Mouse (Mus musculus): Measurements from ENCODE around the gene Alcam.

Gene Alcam

DNA sequence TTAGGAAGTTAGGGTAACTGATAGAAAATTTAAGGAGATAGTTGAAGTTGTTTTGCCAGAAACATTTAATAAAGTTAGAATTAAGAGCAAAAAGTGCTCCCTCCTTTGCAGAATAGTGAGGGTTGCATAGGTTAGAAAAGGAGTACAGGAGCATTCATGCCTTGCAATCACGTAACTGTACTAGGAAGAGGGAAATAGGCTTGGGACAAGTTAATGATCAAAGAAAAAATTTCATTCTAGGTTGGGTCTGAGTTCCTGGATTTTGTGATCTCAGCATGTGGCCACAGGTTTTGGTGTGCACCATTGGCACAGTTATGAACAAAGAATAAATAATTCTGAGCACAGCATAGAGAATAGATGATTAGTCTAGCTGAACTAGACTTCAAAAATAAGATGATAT is 192.1 kb downstream of the Alcam start:
- no peak for DNase-seq (ENCODE audit: low read depth, low spot score)

GRCm38 (mm10) chr16:52250935-52251334 is 202.9 kb downstream of the Alcam start:
- DNase-seq (ENCODE audit: low read depth, low spot score), result no peak

- no peak for DNase-seq (ENCODE audit: low read depth, low spot score)
Measured at GRCm38 (mm10) chr16:52250196-52250595, 203.7 kb downstream of the Alcam start.

GRCm38 (mm10) chr16:52243421-52243973 is 210.4 kb downstream of the Alcam start:
- no peak for DNase-seq (ENCODE audit: low read depth, low spot score)

GRCm38 (mm10) chr16:52242144-52242543 is 211.7 kb downstream of the Alcam start:
- DNase-seq (ENCODE audit: low read depth, low spot score), result no peak

GRCm38 (mm10) chr16:52229930-52230329 is 223.9 kb downstream of the Alcam start:
- no peak for DNase-seq (ENCODE audit: low read depth, low spot score)

GRCm38 (mm10) chr16:52229446-52229845 is 224.4 kb downstream of the Alcam start:
- no peak for DNase-seq (ENCODE audit: low read depth, low spot score)

DNA sequence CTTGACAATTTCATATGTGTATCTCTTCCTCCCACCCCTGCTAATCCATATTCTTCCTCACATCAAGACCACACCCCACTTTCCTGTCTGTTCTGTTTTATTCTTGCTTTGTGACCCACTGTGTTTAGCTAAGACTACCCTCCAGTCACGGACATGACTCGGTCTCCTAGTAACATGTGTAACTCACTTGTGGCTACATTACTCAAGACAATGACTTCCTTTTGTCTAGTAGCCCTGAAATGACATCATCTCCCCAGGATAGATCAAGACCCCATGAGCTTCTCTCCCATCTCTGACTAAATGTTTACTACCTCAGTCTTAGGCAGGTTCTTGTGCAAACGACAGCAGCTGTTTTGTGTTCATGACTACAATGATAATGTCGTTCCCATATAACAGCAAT is 231.0 kb downstream of the Alcam start:
- DNase-seq (ENCODE audit: low read depth, low spot score), result no peak

- DNase-seq (ENCODE audit: low read depth, low spot score), result no peak
Measured at GRCm38 (mm10) chr16:52219069-52219468, 234.8 kb downstream of the Alcam start.

DNA sequence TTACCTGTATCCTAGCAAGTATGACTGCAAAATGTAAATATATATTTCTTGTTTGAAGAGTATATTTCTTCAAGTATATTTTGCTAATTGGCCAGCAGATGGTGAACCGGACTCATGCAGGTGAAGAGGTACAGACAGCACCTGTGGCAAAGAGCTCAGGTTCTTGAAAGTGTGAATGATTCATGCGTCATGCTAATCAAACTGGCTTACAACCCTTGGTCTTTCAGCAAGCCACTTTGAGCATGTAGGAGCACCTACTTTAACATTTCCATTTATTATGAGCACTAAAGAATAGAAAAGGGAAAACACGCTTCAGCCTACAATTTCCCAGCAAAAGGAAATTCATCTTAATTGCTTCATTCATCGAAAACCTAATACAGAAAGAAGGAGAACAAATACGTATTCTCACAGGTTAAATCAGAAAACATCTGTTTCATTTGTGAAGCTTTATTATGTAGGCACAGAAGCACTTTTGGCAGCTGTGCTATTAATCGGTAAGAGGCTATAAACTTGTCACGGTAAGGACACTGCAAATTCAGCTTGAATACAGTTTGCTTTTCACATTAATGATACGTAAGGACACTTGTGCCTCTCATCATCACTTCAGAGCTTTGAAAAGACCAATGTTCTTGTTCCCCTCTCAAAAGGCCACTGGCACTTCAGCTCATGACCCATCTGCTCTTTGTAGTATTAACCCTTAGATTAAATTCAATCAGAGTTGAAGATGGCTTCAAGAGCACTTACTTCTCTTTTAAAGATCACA is 242.8 kb downstream of the Alcam start:
- no peak for DNase-seq (ENCODE audit: low read depth, low spot score)

DNA sequence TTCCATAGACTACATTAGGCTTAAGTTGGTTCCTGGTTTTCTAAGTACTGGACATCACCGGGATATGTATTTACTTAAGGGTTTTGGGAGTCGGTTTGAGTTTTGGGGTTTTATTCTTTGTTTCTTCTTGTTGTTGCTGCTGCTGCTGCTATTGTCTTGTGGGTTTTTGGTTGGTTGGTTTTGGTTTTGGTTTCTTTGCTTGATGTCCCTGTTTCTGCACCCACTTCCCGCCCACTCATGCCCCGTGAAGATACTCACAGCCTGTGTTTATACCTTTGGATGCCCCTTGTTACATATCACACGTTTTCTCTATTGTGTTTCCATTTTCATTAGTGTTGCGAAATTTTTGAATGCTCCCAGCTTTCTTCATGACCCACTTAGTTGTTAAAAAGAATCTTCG is 253.8 kb downstream of the Alcam start:
- no peak for DNase-seq (ENCODE audit: low read depth, low spot score)

All from retina, adult 2 months (tissue).